Mouse (Mus musculus) G1E (cell line): ENCODE measurements around the gene Arhgef10l.

Source experiments
- CTCF ChIP-seq: IDR thresholded peaks from 2 replicates; pipeline ENCODE4 v1.5.1; 2012; ENCODE audit warnings: low read depth, low read length, inconsistent platforms, mixed read lengths
- GATA1 ChIP-seq: IDR thresholded peaks from 2 replicates; pipeline ENCODE4 v1.6.1; 2012; ENCODE audit warnings: borderline replicate concordance, low read length, inconsistent platforms, mixed read lengths
- POLR2AphosphoS5 ChIP-seq: IDR thresholded peaks from 2 replicates; pipeline ENCODE4 v1.6.1; 2012; ENCODE audit warnings: low read depth, low read length, inconsistent platforms; ENCODE audit not compliant: insufficient replicate concordance
- TAL1 ChIP-seq: conservative IDR thresholded peaks from 2 replicates; pipeline ENCODE4 v1.6.1; 2012; ENCODE audit warnings: low read depth, low read length, inconsistent platforms, mixed read lengths

DNA sequence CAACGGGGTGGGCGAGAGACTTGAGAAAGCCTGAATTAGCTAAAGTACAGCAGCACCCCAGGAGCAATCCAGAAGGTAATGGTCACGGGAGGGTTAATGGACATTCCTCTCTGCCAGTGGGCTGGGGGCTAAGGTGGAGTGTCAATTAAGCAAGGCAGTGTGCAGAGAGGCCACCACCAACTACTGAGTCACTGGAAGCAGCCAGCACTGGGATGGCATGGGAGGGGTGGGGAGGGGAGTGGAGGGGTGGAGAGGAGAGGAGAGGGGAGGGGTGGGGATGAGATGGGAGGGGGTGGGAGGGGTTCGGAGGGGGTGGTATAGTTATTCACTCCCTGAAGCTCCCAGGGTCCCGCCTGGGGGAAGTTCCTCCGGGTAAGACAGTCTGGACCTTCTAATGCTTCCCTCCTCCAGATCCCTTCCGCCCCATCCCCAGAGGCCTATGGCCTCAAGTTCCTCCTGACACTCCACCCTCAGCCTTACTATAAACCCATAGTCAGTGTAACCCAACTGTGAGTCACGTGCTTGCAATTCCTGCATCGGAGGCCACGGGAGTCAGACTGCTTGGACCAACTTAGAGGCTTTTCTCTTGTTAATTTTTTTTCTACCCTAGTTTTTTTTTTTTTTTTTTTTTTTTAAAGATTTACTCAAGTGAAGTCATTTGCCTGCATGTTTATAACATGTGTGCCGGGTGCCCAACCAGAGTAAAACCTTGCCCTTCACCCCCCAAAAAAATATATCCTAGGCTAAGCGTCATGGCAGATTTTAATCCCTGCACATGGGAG, 22.4 kb upstream of the Arhgef10l start:
- TF ChIP-seq CTCF (no peak), GATA1 (no peak), TAL1 (no peak), POLR2AphosphoS5 (no peak)
